8 mouse cellular contexts compared by ENCODE assay signal in the genomic region with DNA sequence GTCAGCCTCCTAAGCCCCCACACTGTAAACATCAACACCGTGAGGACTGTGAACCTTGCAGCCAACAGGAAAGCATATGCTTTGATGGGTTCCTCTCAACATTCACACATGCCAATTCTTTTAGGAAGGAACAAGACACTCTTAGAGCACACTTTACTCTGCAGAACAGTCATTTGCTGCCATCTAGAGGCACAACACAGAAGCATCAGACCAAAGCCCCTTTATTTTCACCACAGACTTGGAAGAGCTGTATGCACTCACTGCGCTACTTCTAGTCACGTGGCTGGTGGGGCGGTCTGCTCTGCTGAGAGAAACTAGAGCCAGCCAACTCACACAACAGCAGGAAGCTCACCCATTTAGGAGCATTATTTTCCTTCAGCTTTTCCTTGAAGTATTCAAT. TPM values are rescaled to one million over a fixed set of nuclear protein-coding genes. Genes with fewer than 3 reads are reported as not detected.
DNase-seq lines count a peak whose midpoint lies in the region; ATAC-seq and TF ChIP-seq lines count a peak whose summit lies in the region.

No protein-coding gene starts in this region.

- no peak overlapping the region for H3K27ac ChIP-seq in forebrain, embryonic 12.5 days
- peak overlapping the region; percentile 31 for H3K27ac ChIP-seq in heart, postnatal 0 days (ENCODE audit: low read depth)
- H3K27ac ChIP-seq in liver, embryonic 11.5 days (ENCODE audit: low read depth, low read length): no peak overlapping the region

- H3K4me3 ChIP-seq in E14TG2a.4 (replicated peaks; ENCODE audit: low read length): peak overlapping the region; percentile 43
- H3K4me3 ChIP-seq in forebrain, embryonic 12.5 days (replicated peaks): no peak overlapping the region
- no peak overlapping the region for H3K4me3 ChIP-seq in heart, postnatal 0 days (ENCODE audit: low read depth, low read length)
- no peak overlapping the region for H3K4me3 ChIP-seq in liver, embryonic 11.5 days (ENCODE audit: low read depth, low read length)

- H3K4me1 ChIP-seq in E14TG2a.4 (replicated peaks; ENCODE audit: low read depth, low read length): peaks cover 53% of the 10 kb centered on the region
- H3K4me1 ChIP-seq in forebrain, embryonic 12.5 days: peaks cover 21% of the 10 kb centered on the region
- peaks cover 13% of the 10 kb centered on the region; the same call in 1 of the 2 replicates for H3K4me1 ChIP-seq in heart, postnatal 0 days (ENCODE audit: control insufficient read depth, insufficient read depth)
- H3K4me1 ChIP-seq in liver, embryonic 11.5 days (replicated peaks; ENCODE audit: control insufficient read depth, insufficient read depth, low read length): peaks cover 8% of the 10 kb centered on the region

- H3K4me2 ChIP-seq in forebrain, embryonic 12.5 days: no peak overlapping the region
- H3K4me2 ChIP-seq in heart, postnatal 0 days (ENCODE audit: low read depth, low read length): no peak overlapping the region
- no peak overlapping the region for H3K4me2 ChIP-seq in liver, embryonic 11.5 days

- peak; percentile 82; the same call in 1 of the 2 replicates for ATAC-seq in forebrain, embryonic 12.5 days (ENCODE audit: low FRiP score)
- ATAC-seq in heart, postnatal 0 days (ENCODE audit: insufficient read depth, low read depth): peak; percentile 95
- ATAC-seq in liver, embryonic 11.5 days (replicated peaks; ENCODE audit: low FRiP score): peak; percentile 78

- TF ChIP-seq EP300 in heart, postnatal 0 days (IDR thresholded peaks at IDR 0.05; ENCODE audit: low read depth): no peak

- H3K27me3 ChIP-seq in E14TG2a.4 (ENCODE audit: insufficient read depth, low read length): no peaks in the 10 kb centered on the region
- no peaks in the 10 kb centered on the region for H3K27me3 ChIP-seq in forebrain, embryonic 12.5 days
- H3K27me3 ChIP-seq in heart, postnatal 0 days (ENCODE audit: control insufficient read depth, insufficient read depth, low read length): no peaks in the 10 kb centered on the region
- H3K27me3 ChIP-seq in liver, embryonic 11.5 days (replicated peaks; ENCODE audit: control insufficient read depth, insufficient read depth, low read length): no peaks in the 10 kb centered on the region

- WGBS in forebrain, embryonic 12.5 days: 46% methylated on average over 4 of the region's 4 CpGs
- WGBS in heart, postnatal 0 days: 16% methylated on average over 4 of the region's 4 CpGs
- 57% methylated on average over 4 of the region's 4 CpGs for whole genome bisulfite sequencing in liver, embryonic 11.5 days

- DNase-seq in c-Kit-positive CD71-positive TER-119-negative erythroid progenitor cells, embryonic 14.5 days (ENCODE audit: low read depth): peak; percentile 73
- DNase-seq in heart, postnatal 0 days (ENCODE audit: low spot score): peak; percentile 91
- DNase-seq in kidney, postnatal 14 days: peak; percentile 86
- no peak for DNase-seq in liver, embryonic 11.5 days (ENCODE audit: low spot score)
- peak; percentile 83 for DNase-seq in naive thymus-derived CD4-positive, alpha-beta T cell, adult 2 months (ENCODE audit: low read depth)
- DNase-seq in testis, postnatal 14 days (ENCODE audit: low spot score): peak; percentile 40

- no peaks in the 10 kb centered on the region for H3K9me3 ChIP-seq in E14TG2a.4 (ENCODE audit: low read length)
- no peaks in the 10 kb centered on the region for H3K9me3 ChIP-seq in forebrain, embryonic 12.5 days
- H3K9me3 ChIP-seq in heart, postnatal 0 days (replicated peaks; ENCODE audit: control insufficient read depth, low read length): no peaks in the 10 kb centered on the region
- no peaks in the 10 kb centered on the region for H3K9me3 ChIP-seq in liver, embryonic 11.5 days (ENCODE audit: control insufficient read depth, low read length)

- H3K9ac ChIP-seq in forebrain, embryonic 12.5 days: no peak overlapping the region
- H3K9ac ChIP-seq in heart, postnatal 0 days (replicated peaks; ENCODE audit: low read depth, low read length): no peak overlapping the region
- H3K9ac ChIP-seq in liver, embryonic 11.5 days (ENCODE audit: low read depth, low read length): no peak overlapping the region

- TF ChIP-seq CTCF in E14TG2a.4 (conservative IDR thresholded peaks at IDR 0.05; ENCODE audit: low read length): peak; percentile 76
- peak; percentile 89 for TF ChIP-seq CTCF in heart, postnatal 0 days (IDR thresholded peaks at IDR 0.05; ENCODE audit: low read depth)

- peaks cover 49% of the 10 kb centered on the region for H3K36me3 ChIP-seq in E14TG2a.4 (ENCODE audit: insufficient read depth, low read length)
- peaks cover 27% of the 10 kb centered on the region for H3K36me3 ChIP-seq in forebrain, embryonic 12.5 days (replicated peaks)
- peaks cover 36% of the 10 kb centered on the region for H3K36me3 ChIP-seq in heart, postnatal 0 days (replicated peaks; ENCODE audit: control insufficient read depth, insufficient read depth, low read length)
- peaks cover 2% of the 10 kb centered on the region; the same call in 1 of the 2 replicates for H3K36me3 ChIP-seq in liver, embryonic 11.5 days (ENCODE audit: control insufficient read depth, insufficient read depth, low read length)

RNA-seq across cellular contexts. Expression of gene Mcmbp, which starts 15.5 kb away (rescaled TPM):
- polyA plus RNA-seq in forebrain, embryonic 12.5 days (2016; fragmentation: Nextera tagmentation; extraction: Ambion mirVana): 73.3 and 83.0 TPM in 2 replicates
- 39.4 and 40.0 TPM in 2 replicates for total RNA-seq in heart, postnatal 0 days (2014; rRNA removed; ENCODE audit: low replicate concordance)
- 25.4 and 26.8 TPM in 2 replicates for polyA plus RNA-seq in heart, postnatal 0 days (2015; fragmentation: Nextera tagmentation; extraction: Ambion mirVana)
- 54.7 and 59.4 TPM in 2 replicates for polyA plus RNA-seq in liver, embryonic 11.5 days (2014; fragmentation: Nextera tagmentation; extraction: Ambion mirVana)

RNA-seq across cellular contexts. Expression of gene Sec23ip, which starts 20.0 kb away (rescaled TPM):
- polyA plus RNA-seq in forebrain, embryonic 12.5 days (2016; fragmentation: Nextera tagmentation; extraction: Ambion mirVana): 43.1 and 45.7 TPM in 2 replicates
- 10.6 and 13.0 TPM in 2 replicates for total RNA-seq in heart, postnatal 0 days (2014; rRNA removed; ENCODE audit: low replicate concordance)
- polyA plus RNA-seq in heart, postnatal 0 days (2015; fragmentation: Nextera tagmentation; extraction: Ambion mirVana): 18.1 and 20.2 TPM in 2 replicates
- 40.8 and 43.7 TPM in 2 replicates for polyA plus RNA-seq in liver, embryonic 11.5 days (2014; fragmentation: Nextera tagmentation; extraction: Ambion mirVana)
